Mouse (Mus musculus) thymus, postnatal 36 days (tissue): ENCODE measurements around the gene Scrn3.

Source experiments
- DNase-seq, 2 experiments: peaks; one replicate each; pipeline ENCODE4 v3.0.0; 2022; ENCODE audit warnings: mixed read lengths in 2 of 2

Scrn3 gene

GRCm38 (mm10) chr2:73386356-73387046, 74.1 kb downstream of the Scrn3 start, which contains the start of gene Gpr155:
Gene Gpr155, minus strand, starts transcription at chr2:73386572.
- DNase-seq = peak; percentile 99 to 100
